Mouse (Mus musculus): ENCODE measurements around the gene Rflnb. TPM values are rescaled to one million over a fixed set of nuclear protein-coding genes. Genes with fewer than 3 reads are reported as not detected.

Gene Rflnb
- polyA plus RNA-seq, 1 experiment from 2014 or later: 5.4 TPM

DNA sequence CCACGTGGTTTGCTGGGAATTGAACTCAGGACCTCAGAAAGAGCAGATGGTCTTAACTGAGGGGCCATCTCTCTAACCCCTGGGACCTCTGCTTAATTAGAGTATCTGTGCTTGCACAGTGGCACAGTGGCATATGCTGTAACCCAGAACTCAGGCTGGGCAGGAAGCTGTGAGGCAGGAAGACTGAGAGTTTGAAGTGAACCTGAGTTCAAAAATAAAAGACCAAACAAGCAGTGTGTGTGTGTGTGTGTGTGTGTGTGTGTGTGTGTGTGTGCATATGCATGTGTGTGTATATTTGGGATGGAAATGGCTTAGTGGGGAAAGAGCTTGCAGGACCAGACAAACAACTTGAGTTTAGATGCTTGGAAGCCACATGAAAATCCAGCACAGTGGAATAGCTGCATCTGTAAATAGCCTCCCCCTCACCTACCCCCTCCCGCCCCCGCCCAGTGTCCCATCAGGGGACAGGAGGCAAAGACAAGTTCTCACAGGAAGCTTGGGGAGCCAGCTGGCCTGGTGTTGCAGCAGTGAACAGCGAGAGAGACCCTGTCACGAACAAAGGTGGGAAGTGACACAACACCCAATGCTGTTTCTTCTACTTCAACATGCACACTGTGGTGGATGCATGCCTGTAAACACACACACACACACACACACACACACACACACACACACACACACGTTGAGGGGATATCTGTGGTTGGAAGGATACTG is 10.2 kb upstream of the Rflnb start:
- Histone ChIP-seq H3K4me1 (replicated peaks) (peaks cover 2% of the 10 kb centered on the region; the same call in 1 of the 2 replicates), H3K4me2 (no peak overlapping the region), H3K9ac (no peak overlapping the region), H3K9me3 (replicated peaks) (no peaks in the 10 kb centered on the region), H3K27me3 (no peaks in the 10 kb centered on the region), H3K4me3 (replicated peaks) (no peak overlapping the region), H3K36me3 (replicated peaks) (no peaks in the 10 kb centered on the region), H3K27ac (replicated peaks) (no peak overlapping the region)
- WGBS (ENCODE audit: insufficient replicate concordance): 26% methylated on average over 6 of the region's 6 CpGs
- ATAC-seq (ENCODE audit: insufficient read depth): no peak

DNA sequence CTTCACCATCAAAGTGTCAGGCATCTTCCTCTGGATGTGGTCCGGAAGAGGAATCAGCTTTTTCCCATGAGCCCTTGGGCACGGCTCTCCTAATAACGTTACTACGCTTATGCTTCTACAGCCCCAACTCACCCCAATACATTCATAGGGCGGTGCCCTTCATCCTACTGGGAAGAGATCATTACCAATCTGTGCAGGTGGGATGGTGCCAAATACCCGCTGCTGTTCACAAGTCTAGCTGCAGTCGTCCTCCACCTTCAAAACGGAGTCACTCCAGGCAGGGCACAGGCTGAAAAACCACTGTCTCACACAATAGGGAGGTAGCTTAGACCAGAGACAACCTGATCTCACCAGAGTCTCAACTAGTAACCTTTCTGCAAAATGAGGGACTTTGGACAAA is 7.6 kb upstream of the Rflnb start:
- Histone ChIP-seq H3K27ac (replicated peaks) (no peak overlapping the region), H3K27me3 (no peaks in the 10 kb centered on the region; the same call in 1 of the 2 replicates), H3K4me1 (replicated peaks) (peaks cover 5% of the 10 kb centered on the region; the same call in 1 of the 2 replicates), H3K4me2 (no peak overlapping the region), H3K9me3 (replicated peaks) (no peaks in the 10 kb centered on the region), H3K9ac (no peak overlapping the region), H3K4me3 (replicated peaks) (no peak overlapping the region), H3K36me3 (replicated peaks) (no peaks in the 10 kb centered on the region)
- 72% methylated on average over 8 of the region's 8 CpGs for WGBS (ENCODE audit: insufficient replicate concordance)
- ATAC-seq (ENCODE audit: insufficient read depth): no peak

DNA sequence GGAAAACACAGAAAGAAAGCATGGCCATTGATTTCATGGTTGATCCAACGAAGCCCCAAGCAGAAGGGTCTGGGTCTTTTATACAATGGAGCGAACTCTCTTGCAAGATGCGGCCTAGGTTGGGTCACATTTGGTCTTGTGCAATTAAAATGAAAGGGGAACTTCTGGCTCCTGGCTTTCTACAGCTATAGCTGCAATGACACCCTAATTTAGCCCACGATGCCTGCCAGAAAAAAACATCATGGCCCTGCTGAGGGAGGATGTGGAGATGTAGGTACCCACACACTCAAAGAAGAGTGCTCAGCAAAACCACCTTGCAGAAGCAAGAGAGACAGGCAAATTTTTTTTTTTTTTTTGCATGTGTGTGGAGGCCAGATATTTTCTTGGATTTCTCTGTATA is 6.3 kb upstream of the Rflnb start:
- Histone ChIP-seq H3K36me3 (replicated peaks) (no peaks in the 10 kb centered on the region), H3K4me1 (replicated peaks) (peaks cover 5% of the 10 kb centered on the region; the same call in 1 of the 2 replicates), H3K9me3 (replicated peaks) (no peaks in the 10 kb centered on the region), H3K27ac (replicated peaks) (peak overlapping the region; percentile 62), H3K27me3 (peaks cover 9% of the 10 kb centered on the region), H3K9ac (no peak overlapping the region), H3K4me3 (replicated peaks) (no peak overlapping the region), H3K4me2 (no peak overlapping the region)
- ATAC-seq (ENCODE audit: insufficient read depth): no peak
- WGBS (ENCODE audit: insufficient replicate concordance): 44% methylated on average over 4 of the region's 4 CpGs

DNA sequence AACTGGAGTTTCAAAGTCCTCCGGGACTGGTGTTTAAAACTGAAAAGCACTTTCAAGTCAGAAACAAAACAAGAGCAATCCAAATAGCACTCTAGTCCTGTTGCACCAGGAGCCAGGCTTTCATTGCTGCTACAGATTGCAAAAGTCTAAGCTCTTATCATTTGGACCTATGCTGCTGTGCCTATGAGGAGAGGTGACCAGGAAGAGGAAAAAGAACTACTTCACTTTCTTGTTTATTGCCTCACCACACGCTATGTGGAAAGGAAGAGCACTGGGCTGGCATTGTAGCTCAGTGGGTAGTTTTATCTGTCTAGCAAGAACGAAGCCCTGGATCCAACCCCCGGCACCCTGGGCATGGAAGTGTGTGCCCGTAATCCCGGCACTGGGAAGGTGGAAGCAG is 5.8 kb upstream of the Rflnb start:
- 59% methylated on average over 6 of the region's 6 CpGs for WGBS (ENCODE audit: insufficient replicate concordance)
- peaks cover 10% of the 10 kb centered on the region for H3K27me3 ChIP-seq
- H3K4me2 ChIP-seq: no peak overlapping the region
- no peak for ATAC-seq (ENCODE audit: insufficient read depth)
- no peaks in the 10 kb centered on the region for H3K9me3 ChIP-seq (replicated peaks)
- H3K4me3 ChIP-seq (replicated peaks): no peak overlapping the region
- H3K27ac ChIP-seq (replicated peaks): peak overlapping the region; percentile 62
- peaks cover 5% of the 10 kb centered on the region for H3K4me1 ChIP-seq (replicated peaks)
- H3K9ac ChIP-seq: no peak overlapping the region
- no peaks in the 10 kb centered on the region for H3K36me3 ChIP-seq (replicated peaks)

DNA sequence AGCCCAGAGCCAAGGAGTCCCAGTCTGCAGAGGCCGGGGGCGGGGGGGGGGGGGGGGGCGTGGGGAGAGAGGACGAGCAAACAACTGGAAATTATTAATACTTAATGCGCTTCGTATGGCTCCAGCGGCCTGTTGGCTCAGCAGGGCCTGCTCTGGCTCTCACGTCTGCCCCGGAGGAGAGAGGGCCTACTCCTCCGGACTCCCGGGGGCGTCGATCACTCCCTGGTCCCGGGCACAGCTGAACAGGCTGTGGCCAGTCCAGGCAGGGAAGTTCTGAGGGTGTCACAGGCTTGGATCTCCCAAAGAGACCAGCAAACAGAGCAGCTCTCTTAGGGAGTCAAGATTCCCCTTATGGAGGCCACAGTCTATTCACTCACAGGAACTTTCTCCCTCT is 487 bp upstream of the Rflnb start:
- H3K9ac ChIP-seq: no peak overlapping the region
- no peaks in the 10 kb centered on the region for H3K36me3 ChIP-seq (replicated peaks)
- 8% methylated on average over 14 of the region's 14 CpGs for WGBS (ENCODE audit: insufficient replicate concordance)
- 0 out of 2 replicates have a peak, but pooled peaks have one; percentile 29 for ATAC-seq (ENCODE audit: insufficient read depth)
- peak overlapping the region; percentile 63 for H3K4me3 ChIP-seq (replicated peaks)
- H3K4me2 ChIP-seq: peak overlapping the region; percentile 90
- H3K9me3 ChIP-seq (replicated peaks): no peaks in the 10 kb centered on the region
- H3K27ac ChIP-seq (replicated peaks): no peak overlapping the region
- H3K4me1 ChIP-seq (replicated peaks): peaks cover 25% of the 10 kb centered on the region
- H3K27me3 ChIP-seq: peaks cover 60% of the 10 kb centered on the region

DNA sequence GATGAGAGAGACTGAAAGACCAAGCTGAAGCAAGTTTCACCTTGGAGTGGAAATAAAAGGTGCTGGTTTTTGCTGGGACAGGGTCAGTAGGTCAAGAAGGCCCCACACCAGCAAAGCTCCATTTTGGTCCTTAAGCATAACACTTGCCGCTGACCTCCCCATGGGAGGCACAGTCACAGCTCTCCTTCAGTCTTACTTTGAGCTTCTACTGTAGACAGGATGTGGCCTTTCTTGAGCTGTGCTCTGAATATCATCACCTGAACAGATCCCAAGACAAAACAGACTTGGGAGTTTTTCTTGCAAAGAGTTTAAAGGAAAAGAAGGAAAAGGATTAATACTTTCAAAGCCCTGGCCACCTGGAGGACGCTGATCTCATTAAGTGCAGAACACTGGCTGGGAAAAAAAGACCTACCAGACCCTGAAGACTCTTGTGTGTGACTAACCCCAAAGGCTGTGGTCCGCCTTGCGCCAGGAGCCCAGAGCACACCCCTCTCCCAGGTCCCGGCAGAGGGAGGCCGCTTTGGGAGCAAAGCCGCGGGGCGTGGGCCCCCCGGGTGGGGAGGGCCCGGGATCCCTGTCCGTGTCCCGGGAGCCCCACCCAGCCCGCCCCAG is 949 bp downstream of the Rflnb start:
- H3K36me3 ChIP-seq (replicated peaks): no peaks in the 10 kb centered on the region
- H3K4me3 ChIP-seq (replicated peaks): peak overlapping the region; percentile 63
- H3K9me3 ChIP-seq (replicated peaks): no peaks in the 10 kb centered on the region
- peaks cover 63% of the 10 kb centered on the region for H3K27me3 ChIP-seq
- no peak overlapping the region for H3K27ac ChIP-seq (replicated peaks)
- peaks cover 19% of the 10 kb centered on the region for H3K4me1 ChIP-seq (replicated peaks)
- 15% methylated on average over 14 of the region's 14 CpGs for WGBS (ENCODE audit: insufficient replicate concordance)
- peak overlapping the region; percentile 54 for H3K9ac ChIP-seq
- H3K4me2 ChIP-seq: peak overlapping the region; percentile 90
- ATAC-seq (ENCODE audit: insufficient read depth): no peak

DNA sequence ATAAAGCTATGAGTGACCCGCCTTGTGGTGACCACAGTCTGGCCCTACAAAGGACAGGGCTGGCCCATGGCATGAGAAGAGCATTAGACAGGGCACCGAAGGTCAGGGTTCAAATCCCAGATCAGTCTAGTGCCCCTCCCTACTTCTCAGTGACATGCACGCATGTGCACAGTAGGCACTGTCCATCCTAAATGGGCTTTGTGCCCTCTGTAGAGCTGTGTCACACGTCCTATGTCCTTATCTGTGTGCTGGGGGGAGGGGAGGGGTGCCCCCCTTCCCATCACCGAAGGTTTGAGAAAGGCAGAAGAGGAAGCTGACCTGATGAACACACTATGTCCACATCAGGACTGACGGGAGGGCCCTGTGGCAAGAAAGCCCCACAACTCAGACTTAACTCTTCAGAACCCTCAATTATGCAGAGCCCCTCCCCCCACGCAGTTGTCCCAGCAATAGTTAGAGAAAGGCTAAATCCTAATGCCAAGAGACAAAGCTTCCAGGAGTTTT is 2.5 kb downstream of the Rflnb start:
- H3K4me2 ChIP-seq: 0 out of 2 replicates have a peak overlapping the region, but pooled peaks have one; percentile 90
- H3K27me3 ChIP-seq: peaks cover 63% of the 10 kb centered on the region
- no peak for ATAC-seq (ENCODE audit: insufficient read depth)

DNA sequence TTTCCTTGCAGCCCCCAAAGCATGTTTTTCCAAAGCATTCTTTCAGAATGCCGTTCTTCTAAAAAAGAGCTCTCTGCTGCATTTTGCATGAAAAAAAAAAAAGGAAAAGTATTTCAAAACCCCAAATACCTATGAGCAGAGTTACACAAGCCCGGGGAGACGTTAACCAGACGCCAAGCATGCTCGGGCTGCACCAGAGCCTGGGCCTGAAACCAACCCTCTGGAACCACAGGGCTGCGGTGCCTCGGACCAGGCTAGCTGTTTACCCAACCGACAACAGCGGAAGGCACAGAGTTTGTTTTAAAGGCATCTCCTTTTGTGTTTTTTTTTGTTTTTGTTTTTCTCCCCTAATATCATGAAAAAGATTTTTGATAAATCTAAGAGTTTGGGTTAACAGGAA is 6.7 kb downstream of the Rflnb start:
- Histone ChIP-seq H3K27ac (replicated peaks) (no peak overlapping the region), H3K4me1 (replicated peaks) (no peaks in the 10 kb centered on the region), H3K9ac (no peak overlapping the region), H3K4me3 (replicated peaks) (no peak overlapping the region), H3K27me3 (peaks cover 28% of the 10 kb centered on the region), H3K9me3 (replicated peaks) (no peaks in the 10 kb centered on the region), H3K36me3 (replicated peaks) (no peaks in the 10 kb centered on the region), H3K4me2 (no peak overlapping the region)
- 62% methylated on average over 9 of the region's 9 CpGs for WGBS (ENCODE audit: insufficient replicate concordance)
- ATAC-seq (ENCODE audit: insufficient read depth): no peak

More for the DNA sequence above, 2.5 kb downstream of the Rflnb start:
- Histone ChIP-seq H3K4me3 (replicated peaks) (peak overlapping the region; percentile 63), H3K9me3 (replicated peaks) (no peaks in the 10 kb centered on the region), H3K4me1 (replicated peaks) (peaks cover 19% of the 10 kb centered on the region), H3K9ac (no peak overlapping the region), H3K27ac (replicated peaks) (no peak overlapping the region), H3K36me3 (replicated peaks) (no peaks in the 10 kb centered on the region)
- WGBS (ENCODE audit: insufficient replicate concordance): 46% methylated on average over 7 of the region's 7 CpGs

DNA sequence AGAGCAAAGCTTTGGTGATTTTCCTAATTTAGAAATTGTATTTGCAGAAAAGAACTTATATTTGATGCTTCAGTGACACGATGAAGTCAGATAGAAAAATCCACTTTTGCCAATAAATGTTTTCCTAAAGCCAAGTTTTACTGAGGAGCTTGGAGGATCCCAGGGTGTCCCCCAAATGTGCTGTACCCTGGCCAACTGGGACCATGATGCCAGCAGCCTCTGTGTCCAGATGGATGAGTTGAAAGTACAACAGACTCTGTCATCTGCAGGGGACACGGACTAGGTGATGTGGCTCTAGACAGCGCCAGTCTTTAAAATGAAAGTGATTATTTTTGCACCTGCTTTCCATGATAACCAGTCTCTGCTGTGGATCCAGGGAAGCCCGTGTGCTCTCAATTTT is 7.7 kb downstream of the Rflnb start:
- ATAC-seq (ENCODE audit: insufficient read depth): no peak
- no peaks in the 10 kb centered on the region for H3K4me1 ChIP-seq (replicated peaks)
- no peak overlapping the region for H3K4me3 ChIP-seq (replicated peaks)
- H3K9me3 ChIP-seq (replicated peaks): no peaks in the 10 kb centered on the region
- H3K27ac ChIP-seq (replicated peaks): no peak overlapping the region
- H3K36me3 ChIP-seq (replicated peaks): no peaks in the 10 kb centered on the region
- no peak overlapping the region for H3K4me2 ChIP-seq
- no peak overlapping the region for H3K9ac ChIP-seq
- peaks cover 18% of the 10 kb centered on the region for H3K27me3 ChIP-seq
- WGBS (ENCODE audit: insufficient replicate concordance): 68% methylated on average over 4 of the region's 4 CpGs

DNA sequence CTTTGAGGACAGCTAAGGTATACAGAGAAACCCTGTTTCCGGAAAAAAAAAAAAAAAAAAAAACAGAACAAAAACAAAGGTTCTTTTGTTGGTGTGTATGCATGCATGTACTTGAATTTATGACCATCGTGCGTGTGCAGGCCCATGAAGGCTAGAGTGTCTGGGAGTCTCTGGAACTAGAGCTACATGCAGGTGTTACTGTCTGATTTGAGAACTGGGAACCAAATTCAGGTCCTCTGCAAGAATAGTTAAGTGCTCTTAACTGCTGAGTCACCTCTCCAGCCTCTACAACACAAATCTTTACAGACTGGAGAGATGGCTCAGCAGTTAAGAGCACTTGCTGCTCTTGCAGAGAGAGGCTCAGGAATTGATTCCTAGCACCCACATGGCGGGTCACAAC is 11.8 kb downstream of the Rflnb start:
- H3K4me2 ChIP-seq: no peak overlapping the region
- no peak for ATAC-seq (ENCODE audit: insufficient read depth)
- H3K9me3 ChIP-seq (replicated peaks): no peaks in the 10 kb centered on the region
- no peaks in the 10 kb centered on the region for H3K4me1 ChIP-seq (replicated peaks)
- H3K27ac ChIP-seq (replicated peaks): no peak overlapping the region
- H3K4me3 ChIP-seq (replicated peaks): no peak overlapping the region
- 45% methylated on average over 4 of the region's 4 CpGs for WGBS (ENCODE audit: insufficient replicate concordance)
- no peaks in the 10 kb centered on the region for H3K27me3 ChIP-seq
- no peak overlapping the region for H3K9ac ChIP-seq
- H3K36me3 ChIP-seq (replicated peaks): no peaks in the 10 kb centered on the region

DNA sequence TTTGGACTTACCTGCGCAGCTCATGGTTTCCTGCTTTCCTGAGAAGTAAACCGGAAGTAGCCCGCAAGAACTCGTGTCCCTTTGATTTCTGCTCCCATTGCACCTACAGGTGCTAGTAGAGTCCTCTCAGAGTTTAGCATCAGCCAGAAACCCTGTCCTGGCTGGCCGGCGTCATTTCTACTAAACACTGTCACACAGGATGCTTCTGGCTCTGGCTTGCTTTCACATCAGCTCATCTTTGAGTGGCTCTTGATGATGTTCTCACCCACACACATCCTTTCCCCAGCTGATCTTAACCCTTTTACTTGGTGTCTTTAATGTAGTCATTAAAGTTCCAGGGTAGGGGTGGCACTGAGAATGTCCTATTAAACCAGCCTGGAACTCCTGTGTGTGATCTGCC is 12.3 kb downstream of the Rflnb start:
- Histone ChIP-seq H3K9me3 (replicated peaks) (no peaks in the 10 kb centered on the region), H3K4me1 (replicated peaks) (no peaks in the 10 kb centered on the region), H3K4me2 (no peak overlapping the region), H3K36me3 (replicated peaks) (no peaks in the 10 kb centered on the region), H3K27ac (replicated peaks) (no peak overlapping the region), H3K4me3 (replicated peaks) (no peak overlapping the region), H3K9ac (no peak overlapping the region), H3K27me3 (no peaks in the 10 kb centered on the region)
- ATAC-seq (ENCODE audit: insufficient read depth): no peak
- 69% methylated on average over 6 of the region's 6 CpGs for WGBS (ENCODE audit: insufficient replicate concordance)
